Mouse (Mus musculus) right cerebral cortex, postnatal 25 days (tissue): ENCODE results near the gene Ccdc181.
A peak's percentile ranks its signal among the peaks of the same experiment; 100 is the strongest.
"Not testable (repeated sequence)": the region's sequence is repeated elsewhere in the genome, so short reads cannot be mapped to it uniquely, and the experiment has no call there.

ENCODE experiments used
- DNase-seq: peaks from one replicate; pipeline ENCODE4 v3.0.0; 2022

The Ccdc181 gene

GRCm38 (mm10) chr1:164275455-164275954 lies at the start of gene Ccdc181:
Ccdc181 (plus strand) TSS chr1:164275585.
- peak; percentile 93 for DNase-seq

GRCm38 (mm10) chr1:164231937-164232570 lies 43.3 kb upstream of the Ccdc181 start:
- not testable (repeated sequence) for DNase-seq

DNA sequence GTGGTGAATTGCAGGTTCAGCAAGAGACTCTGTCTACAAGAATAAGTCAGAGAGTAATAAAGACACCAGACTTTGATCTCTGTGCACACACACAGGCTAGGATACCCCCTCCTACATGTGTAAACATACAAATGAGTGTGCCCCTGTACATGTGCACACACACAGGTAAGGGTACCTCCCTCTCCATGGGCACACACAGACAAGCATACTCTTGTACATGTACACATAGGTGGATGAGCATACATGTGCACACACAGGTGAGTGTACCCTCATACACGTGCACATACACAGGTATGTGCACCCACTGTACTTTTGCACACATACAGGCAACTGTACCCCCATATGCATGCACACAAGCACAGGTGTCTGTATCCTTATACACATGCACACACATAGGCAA lies 41.9 kb upstream of the Ccdc181 start:
- no peak for DNase-seq

DNA sequence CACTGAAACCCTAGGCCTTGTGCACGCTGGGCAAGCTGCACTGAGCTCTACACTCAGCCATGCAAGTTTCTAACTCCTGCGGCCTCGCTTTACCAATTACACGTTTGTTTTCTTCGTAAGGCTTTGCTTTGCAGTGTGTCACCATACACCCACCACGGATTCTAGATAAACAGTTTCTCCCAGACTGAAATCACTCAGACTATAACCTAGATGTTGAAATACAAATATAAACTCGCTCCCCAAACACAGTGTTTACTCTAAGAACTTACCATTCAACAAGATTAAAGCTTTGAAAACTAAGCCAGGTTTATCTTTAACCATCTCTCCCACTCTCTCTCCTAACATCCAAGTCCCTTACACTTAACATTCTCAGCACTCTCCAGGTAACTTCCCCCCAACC lies 40.3 kb upstream of the Ccdc181 start:
- no peak for DNase-seq

GRCm38 (mm10) chr1:164236078-164236477 lies 39.3 kb upstream of the Ccdc181 start:
- no peak for DNase-seq

DNA sequence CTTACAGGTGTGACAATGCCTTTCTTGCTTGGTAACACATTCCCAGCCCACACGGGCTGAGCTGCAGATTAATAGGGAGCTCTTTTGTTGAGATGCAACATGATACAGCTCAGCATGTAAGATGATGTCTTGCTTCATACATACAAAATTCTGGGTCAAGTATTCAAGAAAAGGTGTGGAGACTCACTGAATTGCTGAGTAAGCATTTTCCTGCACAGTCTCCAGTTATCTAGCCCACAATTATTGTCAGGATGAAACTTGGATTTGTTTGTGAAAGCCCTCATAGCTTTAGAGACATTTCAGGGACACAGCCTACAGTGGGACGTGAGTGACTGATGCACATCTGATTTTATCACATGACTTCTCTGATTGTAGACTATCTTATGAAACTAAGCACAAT lies 33.9 kb upstream of the Ccdc181 start:
- DNase-seq: no peak

GRCm38 (mm10) chr1:164242809-164243208 lies 32.6 kb upstream of the Ccdc181 start:
- DNase-seq: no peak

GRCm38 (mm10) chr1:164247442-164247841 lies 27.9 kb upstream of the Ccdc181 start:
- no peak for DNase-seq

DNA sequence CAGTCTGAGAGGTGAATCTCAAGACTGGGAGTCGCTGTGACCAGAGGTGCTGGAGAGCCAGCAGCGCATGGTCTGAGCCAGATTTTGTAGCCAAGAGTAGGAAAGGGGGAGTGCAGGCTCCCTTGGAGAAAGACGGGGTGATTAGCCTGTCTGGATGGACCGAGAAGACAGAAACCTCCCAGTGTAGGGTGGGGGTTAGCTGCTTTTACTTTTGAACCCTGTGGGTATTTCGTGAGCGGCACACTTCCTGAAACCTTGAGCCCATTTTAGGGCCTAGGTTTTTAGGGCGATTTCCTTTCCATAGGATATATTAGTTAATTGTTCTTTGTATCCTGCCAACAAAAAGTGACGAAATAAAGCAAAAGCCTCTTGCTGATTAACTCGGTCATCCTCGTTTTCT lies 27.4 kb upstream of the Ccdc181 start:
- DNase-seq: no peak

- DNase-seq: peak; percentile 96
Observed at GRCm38 (mm10) chr1:164248465-164249331, 26.7 kb upstream of the Ccdc181 start, which contains the start of gene Slc19a2. Slc19a2 (plus strand) TSS chr1:164249046.

DNA sequence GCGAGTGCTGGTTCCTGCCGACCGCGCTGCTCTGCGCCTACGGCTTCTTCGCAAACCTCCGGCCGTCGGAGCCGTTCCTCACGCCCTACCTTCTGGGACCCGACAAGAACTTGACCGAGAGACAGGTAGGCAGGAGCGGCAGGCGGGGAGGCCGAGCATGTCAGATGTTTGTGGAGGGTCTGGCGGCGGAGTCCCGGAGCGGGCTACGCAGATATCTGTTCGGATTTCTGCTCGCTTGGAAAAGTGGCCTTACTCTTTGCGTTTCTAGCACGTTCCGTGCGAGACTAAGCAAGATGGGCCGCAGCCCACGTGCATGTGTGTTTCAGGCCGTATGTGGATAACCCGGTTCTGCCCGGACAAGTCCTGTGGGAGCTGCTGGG lies 26.1 kb upstream of the Ccdc181 start:
- no peak for DNase-seq

DNA sequence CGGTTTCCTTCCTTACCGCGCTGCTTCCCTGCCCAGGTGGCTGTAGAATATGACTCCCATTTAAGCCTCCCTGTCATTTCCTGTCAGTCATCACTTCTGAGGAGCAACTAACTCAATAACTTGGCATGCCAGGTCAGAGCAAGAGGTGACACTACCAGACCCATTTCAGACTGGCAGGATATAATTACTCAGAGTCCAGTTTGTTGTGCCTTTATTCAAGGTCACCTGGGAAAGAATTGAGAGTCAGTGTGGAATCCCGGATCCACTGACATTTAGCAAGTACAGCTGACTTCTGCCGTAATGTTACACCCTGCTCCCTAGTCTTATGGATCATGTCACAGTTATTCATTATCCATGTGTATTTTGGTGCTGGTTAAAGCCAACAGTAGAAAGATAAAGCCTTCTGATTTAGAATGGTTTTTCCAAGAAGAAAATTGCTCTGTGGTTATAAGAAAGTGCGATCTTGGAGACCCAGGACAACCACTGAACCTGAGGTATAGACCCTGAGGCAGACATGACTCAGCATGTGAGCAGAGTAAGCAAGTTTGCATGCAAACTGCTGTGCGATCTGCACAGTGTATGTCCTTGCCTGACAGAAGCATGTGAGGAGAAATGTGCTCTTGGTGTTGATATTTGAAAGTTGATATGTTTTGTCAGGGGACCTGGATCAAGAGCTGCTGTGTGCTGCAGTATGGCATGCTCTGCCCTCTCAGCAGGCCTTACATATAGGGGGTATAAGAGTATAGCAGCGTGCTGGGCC lies 24.8 kb upstream of the Ccdc181 start:
- no peak for DNase-seq

- DNase-seq: no peak
Observed at GRCm38 (mm10) chr1:164251438-164251837, 23.9 kb upstream of the Ccdc181 start.

GRCm38 (mm10) chr1:164252551-164252950 lies 22.8 kb upstream of the Ccdc181 start:
- no peak for DNase-seq

DNA sequence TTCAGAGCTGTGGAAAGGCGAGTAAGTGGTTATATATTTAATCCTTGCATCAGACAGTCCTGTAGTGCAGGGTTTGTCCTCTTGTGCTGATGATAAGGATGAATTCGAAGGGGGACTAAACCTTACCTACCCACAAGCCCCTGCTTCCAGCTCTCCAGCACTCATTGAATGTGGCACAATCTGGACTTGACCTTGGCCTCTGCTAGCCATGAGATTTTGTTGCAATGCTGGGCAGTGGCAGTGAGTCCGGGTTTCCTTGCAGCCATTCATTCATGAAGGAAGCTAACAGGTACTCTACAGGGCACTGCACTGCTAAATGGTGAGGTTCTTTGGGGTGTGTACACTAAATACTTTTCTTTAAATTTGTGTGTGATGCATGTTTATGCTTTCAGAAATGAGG lies 20.5 kb upstream of the Ccdc181 start:
- DNase-seq: no peak

DNA sequence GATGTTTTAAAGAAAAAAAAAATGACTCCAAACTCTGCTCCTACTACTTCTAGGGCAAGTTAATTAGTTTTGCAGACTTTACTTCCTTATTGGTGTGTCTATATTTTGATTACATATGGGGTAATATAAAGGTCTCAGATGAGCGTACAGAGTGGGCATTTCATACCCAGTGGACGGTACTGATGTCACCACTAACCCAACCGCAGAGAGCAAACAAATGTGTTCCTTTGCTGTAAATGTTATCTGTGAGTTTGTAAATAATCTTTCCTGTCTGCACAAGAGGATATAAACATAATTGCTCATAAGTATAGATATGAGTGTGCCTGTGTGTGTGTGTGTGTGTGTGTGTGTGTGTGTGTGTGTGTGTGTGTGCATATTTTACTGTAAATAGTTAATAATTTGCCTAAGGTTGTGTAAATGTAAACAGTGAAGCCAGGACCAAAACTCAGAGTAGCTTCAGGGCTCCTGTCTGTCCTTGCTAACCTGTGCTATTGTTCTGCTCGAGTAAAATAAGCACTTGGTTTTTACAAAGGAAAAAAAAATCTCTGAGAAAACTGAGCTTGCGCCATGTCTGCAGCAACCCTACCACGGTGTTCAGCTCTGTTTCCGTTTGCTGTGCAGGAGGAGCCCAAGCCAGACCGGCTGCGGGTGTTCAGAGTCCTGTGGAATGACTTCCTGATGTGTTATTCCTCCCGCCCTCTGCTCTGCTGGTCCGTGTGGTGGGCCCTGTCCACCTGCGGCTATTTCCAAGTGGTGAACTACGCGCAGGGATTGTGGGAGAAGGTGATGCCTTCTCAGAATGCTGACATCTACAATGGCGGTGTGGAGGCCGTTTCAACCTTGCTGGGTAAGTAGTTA lies 15.0 kb upstream of the Ccdc181 start:
- no peak for DNase-seq

- no peak for DNase-seq
Observed at GRCm38 (mm10) chr1:164261553-164261952, 13.8 kb upstream of the Ccdc181 start.

- no peak for DNase-seq
Observed at GRCm38 (mm10) chr1:164270941-164271340, 4.4 kb upstream of the Ccdc181 start.

DNA sequence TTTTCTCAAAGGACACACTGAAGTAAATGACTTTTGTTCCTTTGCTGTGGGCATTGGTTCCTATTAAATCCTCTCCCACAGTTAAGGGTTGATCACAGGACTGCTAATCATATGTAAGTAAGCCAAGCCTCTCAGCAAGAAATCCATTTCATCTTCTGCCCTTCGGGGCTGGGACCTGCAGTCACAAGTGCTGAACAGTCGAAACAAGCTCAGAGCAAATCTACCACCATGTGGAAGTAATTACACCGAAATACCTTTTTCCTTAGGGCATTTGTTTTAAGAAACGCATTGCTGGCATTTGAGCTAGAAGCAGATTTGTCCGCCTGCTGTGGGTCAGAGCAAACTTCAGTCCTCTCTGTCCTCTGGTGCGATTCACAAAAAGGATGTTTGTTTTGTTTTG lies 1.7 kb upstream of the Ccdc181 start:
- no peak for DNase-seq

DNA sequence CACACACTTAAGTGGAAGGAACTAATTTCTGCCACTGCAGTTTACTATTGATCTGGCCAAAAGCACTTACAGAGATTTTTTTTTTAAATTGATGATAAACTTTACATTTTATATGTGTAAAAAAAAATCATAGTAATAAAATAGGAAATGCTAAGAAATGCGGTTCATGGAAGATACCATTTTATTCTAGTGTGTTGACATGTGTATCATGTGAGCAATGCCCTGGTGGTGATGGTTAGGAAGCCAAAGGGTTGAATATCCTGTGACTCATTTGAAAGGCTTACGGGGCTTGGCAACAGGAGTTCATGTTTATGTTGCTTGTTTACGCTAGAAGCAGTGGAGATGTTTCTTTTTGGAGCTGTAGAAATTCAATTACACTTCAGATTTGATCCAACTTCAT lies 1.2 kb downstream of the Ccdc181 start:
- no peak for DNase-seq

- DNase-seq: no peak
Observed at GRCm38 (mm10) chr1:164279332-164279731, 3.9 kb downstream of the Ccdc181 start.

DNA sequence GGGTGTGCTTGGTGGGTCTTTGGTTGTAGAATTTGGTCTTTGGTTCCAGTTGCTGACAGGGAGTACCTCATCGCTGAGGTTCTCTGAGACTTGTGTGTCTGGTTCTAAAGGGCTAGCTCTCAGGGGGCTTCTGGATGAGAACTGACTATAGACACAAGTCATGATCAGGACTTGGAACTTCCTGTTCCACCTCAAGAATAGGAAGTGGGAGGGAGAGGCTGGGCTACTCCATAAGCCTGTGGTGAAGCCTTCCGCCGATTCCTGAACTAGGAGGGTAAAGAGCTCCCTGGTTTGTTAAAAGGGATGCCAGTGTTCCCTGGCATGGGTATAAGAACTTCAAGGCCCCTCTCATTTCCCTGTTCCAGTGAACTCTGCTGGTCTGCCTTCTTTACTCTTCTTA lies 8.6 kb downstream of the Ccdc181 start:
- DNase-seq: no peak
